Mouse (Mus musculus) testis, adult 2 months (tissue): Measurements from ENCODE around the gene Rapgef5.

ENCODE experiments used
- CTCF ChIP-seq: fragments of 200-500 bp; IDR thresholded peaks from 2 replicates; pipeline ENCODE4 v1.5.1; 2012; ENCODE audit warnings: low read depth, mild to moderate bottlenecking, inconsistent platforms, low read length, moderate library complexity; ENCODE audit not compliant: control insufficient read depth, insufficient read depth, insufficient replicate concordance
- POLR2A ChIP-seq: fragments of 200-500 bp; IDR thresholded peaks from 2 replicates; pipeline ENCODE4 v1.6.1; 2012; ENCODE audit warnings: low read depth, mild to moderate bottlenecking, inconsistent platforms, low read length, moderate library complexity; ENCODE audit not compliant: control insufficient read depth

GRCm38 (mm10) chr12:117499242-117499641 lies 17.0 kb upstream of the Rapgef5 start:
- TF ChIP-seq CTCF, result no peak
- no peak for TF ChIP-seq POLR2A
